Mouse (Mus musculus) brain, embryonic 18.5 days (tissue): ENCODE data around the gene Ap5s1.
A peak's percentile ranks its signal among the peaks of the same experiment; 100 is the strongest.

ENCODE experiments used
- DNase-seq: peaks from one replicate; pipeline ENCODE4 v3.0.0-alpha.2; 2012; ENCODE audit warnings: low read depth, low spot score

The Ap5s1 gene

GRCm38 (mm10) chr2:131206778-131207177, at the start of gene Ap5s1:
Gene Ap5s1, plus strand, starts transcription at chr2:131207078.
- DNase-seq, result no peak

GRCm38 (mm10) chr2:131159491-131159910, 47.4 kb upstream of the Ap5s1 start:
- DNase-seq, result no peak

DNA sequence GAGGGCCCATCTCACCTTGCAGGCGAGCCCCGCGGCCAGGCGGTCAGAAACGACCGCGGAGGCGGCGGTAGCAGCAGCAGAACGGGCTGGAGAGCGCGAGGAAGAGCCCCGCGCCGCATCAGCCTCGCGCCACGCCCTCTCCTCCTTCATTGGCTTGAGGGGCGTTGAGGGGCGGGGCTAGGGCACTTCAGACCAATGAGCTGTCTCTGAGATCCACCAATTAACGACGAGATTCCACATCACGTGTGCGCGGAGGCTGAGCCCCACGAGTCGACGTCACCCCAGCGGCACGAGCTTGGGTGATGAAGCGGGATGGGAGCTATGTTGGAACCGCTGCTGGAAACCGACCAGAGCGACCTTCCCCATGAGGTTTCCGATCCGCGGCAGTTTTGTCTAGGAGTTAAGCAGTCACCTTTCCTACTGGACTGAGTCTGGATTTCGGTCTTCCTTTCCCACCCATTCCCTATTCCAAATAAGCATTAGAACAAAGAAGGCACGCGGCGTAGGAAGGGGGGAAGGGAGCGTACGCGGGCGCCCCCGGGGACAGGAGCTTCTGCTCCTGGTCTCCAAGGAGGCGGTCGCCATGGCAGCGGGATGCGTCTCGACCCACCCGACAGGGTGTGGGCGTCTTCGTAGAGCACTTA, 46.8 kb upstream of the Ap5s1 start, which contains the start of gene 1700037H04Rik:
1700037H04Rik (minus strand) TSS at position 144 of the 644 bp plus-strand sequence.
- peak; percentile 98 for DNase-seq

DNA sequence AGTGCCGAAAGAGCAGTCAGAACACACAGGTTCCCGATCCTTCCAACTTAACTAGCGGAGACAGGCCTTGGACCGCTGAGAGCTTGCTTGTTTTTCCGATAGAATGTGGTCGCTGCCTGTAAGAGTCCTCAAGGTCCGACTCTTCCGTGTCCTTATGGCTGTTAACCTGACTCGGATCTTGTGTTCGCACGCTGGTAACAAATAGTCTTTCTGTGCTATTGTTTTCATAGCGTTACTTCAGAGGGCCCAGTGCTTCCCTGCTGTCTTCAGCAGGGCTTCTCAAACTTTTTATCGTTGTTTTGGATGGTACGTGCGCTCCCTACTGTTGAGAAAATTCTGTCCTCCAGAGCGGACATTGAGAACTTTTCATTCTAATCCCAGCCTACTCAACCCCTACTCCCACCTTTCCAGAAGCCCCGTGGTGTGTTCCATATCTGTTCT, 46.2 kb upstream of the Ap5s1 start:
- no peak for DNase-seq

- DNase-seq, result no peak
Observed at GRCm38 (mm10) chr2:131163924-131164323, 43.0 kb upstream of the Ap5s1 start.

- DNase-seq, result no peak
Observed at GRCm38 (mm10) chr2:131166172-131166571, 40.7 kb upstream of the Ap5s1 start.

DNA sequence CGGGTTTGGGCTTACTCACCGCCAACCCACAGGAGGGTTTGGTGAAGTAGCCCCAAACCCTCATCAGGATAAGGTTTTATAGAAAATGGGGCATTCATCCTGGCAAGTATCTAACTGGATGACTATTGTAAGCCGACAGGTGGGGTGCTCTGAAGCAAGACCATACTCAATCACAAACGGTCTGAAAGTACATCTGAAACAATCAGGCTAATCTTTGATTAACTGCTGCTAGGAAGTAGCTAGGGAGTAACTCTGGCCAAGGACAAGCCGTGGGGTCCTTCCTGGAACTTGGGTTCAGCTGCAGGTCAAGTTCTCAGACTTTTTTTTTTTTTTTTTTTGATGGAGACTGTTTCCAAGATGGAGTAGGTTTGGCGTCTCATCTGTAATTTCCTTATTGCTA, 38.9 kb upstream of the Ap5s1 start:
- DNase-seq, result no peak

DNA sequence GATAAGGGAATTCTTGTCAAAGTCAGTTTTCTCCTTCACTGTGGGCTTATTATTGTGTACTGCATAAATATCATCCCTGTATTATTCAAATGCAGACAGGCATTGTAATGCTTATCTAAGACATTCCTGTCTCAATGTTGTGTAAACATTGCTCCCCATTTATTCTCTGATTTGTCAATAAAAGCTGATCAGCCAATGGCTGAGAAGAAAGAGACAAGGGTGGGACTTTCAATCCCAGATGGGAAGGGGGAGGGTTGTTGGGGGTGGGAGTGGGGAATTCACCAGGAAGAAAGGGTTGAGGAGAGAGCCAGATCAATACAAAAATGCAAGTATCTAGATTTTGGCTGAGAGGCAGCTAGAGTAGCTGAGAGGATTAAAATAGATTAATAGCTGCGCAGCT, 38.0 kb upstream of the Ap5s1 start:
- no peak for DNase-seq

- DNase-seq, result no peak
Observed at GRCm38 (mm10) chr2:131170936-131171335, 35.9 kb upstream of the Ap5s1 start.

DNA sequence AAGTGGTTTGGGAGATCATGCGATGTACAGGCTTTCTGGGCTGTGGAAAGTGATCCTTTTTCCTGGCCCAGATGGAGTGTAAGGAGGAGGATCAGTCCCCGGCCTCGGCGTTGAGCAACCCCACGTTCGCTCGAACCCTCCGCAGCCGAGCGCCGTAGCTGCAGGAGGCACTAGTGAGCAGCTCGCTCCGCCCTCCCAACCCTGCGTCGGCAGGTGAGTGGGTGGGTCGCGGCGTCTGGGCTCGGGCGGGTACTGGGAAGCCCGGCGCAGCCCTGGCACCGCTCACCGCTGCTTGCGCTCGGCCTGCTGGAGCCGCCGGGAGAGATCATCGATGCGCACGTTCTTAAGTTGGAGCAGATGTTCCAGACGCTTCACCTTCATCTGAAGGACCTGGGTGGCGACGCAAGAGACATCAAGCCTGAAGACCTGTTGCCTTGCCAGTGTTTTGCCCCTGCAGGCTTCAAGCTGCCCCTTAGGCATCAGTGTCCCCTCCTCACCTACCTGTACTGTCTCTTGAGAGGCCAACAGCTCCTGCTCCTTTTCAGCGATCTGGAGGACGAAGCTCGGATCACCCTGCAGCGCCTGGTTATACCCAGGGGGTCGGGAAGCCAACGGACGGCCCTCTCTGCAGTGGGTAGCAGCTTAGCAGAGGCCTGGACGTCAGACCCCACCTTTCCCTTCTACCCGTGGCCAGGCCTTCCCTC, 35.3 kb upstream of the Ap5s1 start:
- DNase-seq, result no peak

DNA sequence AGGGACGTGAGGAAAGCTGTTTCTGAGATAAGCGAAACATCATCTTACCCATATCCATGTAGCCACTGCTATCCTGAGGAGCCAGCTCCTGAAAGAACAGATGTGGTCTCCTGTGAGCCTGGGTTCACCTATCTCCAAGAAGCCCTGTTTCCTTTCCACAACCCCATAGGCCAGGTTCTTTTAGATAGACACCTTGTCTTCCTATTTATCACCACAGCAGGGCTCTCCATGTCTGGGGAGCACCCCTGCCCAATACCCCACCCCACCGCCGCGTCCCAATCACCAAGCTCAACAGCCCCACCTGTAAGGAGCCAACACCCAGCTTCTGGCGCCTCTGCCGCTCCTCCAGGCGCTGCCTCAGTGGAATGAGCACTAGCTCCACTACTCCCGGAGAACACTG, 34.6 kb upstream of the Ap5s1 start:
- DNase-seq, result no peak

DNA sequence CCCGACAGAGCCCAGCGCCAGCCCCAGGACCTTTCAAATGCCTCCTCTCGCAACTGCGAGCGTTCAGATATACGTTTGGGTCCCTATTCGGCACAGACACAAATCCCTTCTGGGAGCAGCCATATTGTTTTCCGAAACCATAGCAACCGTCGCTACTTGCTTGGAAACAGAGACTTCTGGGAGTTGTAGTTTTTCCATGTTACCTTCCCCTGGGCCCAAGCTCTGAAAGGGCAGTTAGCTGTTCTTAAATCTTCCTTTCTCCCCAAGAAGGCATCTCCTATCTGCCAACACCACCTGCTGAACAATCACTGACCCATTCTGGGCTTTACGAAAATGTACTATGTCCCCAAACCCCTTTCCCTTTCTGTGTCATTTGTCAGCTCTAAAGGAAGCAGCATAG, 32.2 kb upstream of the Ap5s1 start:
- DNase-seq, result no peak

DNA sequence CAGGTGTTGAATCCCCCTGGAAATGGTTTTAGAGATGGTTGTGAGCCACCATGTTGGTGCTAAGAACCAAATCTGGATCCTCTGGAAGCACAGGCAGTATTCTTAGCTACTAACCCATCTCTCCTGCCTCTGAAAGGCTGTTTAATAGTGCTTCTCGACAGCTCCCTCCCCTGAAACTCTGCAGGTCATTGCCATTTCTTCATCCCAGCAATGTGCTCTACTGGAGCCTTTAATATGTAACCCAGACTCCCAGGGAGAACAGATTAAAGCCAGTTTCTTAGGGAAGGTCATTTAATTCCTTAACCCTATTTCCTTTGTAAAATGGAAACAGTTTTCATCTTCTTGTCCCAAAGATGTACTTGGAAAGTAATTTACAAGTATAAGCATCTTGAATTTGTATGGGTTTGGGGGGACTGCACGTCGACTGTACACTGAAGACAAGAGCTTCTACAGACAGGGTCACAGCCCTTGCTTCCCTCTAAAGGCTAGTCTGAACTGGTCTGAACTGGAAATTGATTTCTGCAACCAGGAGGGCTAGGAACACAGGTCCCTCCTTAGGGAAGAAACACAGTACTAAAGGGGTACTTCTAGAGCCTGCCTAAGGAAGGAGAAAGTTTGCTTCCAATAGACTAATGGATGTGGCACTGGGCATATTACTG, 31.5 kb upstream of the Ap5s1 start:
- no peak for DNase-seq

DNA sequence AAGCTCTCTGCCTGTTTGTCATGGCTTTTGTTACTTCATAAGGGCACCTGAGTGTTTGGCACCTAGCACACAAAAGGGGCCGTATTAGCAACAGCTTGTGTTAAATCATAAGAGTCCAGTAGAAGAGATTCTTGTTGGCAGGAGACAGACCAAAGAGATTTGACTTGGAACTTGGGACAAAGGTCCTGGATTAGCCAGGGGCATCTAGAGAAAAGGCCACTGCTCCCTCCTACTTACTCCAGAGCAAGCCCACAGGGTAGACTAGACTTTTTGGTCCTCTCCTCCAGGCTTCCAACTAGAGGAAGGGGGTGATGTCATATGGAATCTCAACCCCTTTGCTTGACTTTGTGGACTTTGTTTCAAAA, 31.0 kb upstream of the Ap5s1 start:
- no peak for DNase-seq

GRCm38 (mm10) chr2:131176491-131176890, 30.4 kb upstream of the Ap5s1 start:
- DNase-seq, result no peak

DNA sequence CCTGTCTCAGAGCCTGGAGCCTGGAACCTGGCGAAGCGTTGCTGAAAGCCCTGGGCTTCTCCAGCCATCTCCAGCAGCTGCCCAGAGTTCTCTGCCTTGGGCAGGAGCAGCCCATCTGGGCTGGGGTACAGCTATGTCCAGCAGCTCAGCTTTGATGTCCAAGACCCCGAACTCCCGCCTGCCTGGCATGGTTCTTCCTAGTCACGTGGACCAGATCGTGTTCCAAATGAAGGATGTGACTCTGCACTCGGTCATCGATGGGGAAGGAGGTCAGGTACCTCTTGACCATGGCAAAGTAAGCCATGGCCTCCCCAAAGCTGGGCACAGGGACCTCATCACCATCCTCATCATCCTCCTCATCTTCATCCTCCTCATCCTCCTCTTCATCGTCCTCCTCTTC, 28.9 kb upstream of the Ap5s1 start:
- DNase-seq, result no peak

DNA sequence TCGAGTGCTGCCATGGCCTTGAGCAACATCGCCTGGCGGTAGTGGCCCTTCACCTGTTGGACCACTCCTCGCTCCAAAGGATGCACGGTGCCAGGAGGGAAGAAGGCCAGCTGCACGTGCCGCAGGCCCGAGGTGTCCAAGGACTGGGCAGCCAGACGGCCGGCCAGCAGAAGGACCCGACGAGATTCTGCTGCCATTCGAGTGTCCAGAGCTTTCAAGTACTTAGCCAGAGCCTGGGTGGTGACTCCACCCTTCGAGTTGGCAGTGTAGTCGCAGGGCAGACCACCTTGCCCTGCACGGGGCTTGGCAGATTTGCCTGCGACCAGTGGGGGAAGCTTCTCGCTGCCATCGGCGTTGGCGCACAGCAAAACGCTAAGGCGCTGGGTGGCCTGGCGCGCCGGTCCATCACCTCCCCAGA, 28.0 kb upstream of the Ap5s1 start:
- DNase-seq, result no peak

DNA sequence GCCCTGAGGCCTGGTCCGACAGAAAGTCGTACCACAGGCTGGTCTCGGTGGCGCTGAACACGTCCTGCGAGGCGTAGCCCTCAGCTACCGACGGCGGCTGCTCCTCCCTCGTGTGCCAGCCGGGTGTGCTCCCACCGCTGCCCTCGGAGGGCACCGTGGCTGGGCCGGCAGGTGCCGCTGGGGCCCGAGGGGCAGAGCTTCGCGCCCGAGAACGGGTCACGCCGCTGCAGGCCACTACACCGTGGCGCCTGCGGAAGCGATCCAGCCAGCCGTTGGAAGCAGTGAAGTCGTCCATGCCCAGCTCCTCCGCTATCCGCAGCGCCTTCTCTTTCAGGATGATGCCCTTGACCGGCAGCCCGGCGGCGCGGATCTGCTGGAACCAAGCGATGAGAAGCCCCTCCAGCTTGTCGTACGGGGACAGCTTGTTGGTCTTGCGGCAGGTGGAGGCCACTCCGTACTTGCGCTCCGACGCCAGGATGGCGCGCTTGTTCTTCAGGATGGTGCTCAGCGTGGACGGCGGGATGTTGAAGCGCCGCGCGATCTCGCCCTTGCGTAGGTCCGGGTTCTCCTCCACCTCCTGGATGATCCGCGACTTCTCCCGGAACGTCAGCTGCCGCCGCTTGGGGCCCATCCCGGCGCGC, 27.5 kb upstream of the Ap5s1 start:
- no peak for DNase-seq

DNA sequence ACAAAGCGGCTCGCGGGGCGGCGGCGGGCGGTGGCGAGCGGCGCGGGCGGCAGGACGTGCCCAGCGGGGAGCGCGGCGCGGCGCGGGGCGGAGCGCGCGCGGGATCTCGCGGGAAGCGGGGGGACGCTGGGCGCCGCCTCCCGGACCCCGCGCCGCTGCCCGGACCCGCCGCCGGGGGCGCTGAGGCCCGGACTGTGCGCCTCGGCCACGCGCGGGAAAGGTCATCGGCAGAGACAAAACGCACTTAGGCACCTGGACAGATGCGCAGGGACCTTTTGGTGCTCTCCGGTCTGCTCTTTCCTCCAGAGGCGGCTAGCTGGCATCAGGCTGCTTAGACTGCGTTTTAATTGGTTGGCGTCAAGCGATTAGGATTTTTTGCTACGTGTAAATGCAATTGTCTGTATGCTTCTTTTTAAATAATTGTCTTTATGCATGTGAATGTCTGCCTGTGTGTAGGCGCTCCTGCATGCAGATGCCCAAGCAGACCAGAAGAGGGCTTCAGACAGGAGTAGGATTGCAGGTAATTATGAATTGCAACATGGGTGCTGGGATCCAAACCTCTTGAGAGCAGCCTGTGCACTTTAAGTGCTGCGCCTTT, 26.8 kb upstream of the Ap5s1 start, which contains the start of gene Cenpb:
Cenpb (minus strand) TSS at position 78 of the 598 bp plus-strand sequence.
- no peak for DNase-seq

DNA sequence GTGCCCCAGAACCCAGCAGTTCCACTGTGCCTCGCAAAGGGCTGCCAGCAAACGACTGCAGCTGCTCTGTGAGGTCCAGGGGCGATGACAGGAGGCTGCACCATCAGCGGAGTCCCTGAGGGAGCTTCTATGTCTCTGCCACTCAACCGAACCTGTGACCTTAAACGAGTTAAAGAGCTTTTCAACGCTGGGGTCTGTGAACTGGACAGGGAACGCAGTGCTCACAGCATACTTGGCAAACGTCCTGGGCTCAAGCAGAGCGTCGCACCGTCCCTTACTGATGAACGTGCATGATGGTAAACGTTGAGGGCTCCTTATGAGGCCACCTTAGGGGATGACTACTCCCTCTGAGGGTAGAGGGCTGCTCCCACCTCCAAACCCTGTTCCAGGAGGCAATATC, 20.5 kb upstream of the Ap5s1 start:
- DNase-seq, result no peak

- no peak for DNase-seq
Observed at GRCm38 (mm10) chr2:131186771-131187601, 19.9 kb upstream of the Ap5s1 start, which contains the start of the genes Cdc25b and Spef1. Gene Cdc25b, plus strand, starts transcription at chr2:131186949. Gene Spef1, minus strand, starts transcription at chr2:131187282.
